Mouse (Mus musculus): ENCODE results near the gene Npnt.

Npnt gene

GRCm38 (mm10) chr3:132942778-132943177 is 7.3 kb downstream of the Npnt start:
- in situ Hi-C loops (cut with MboI; ENCODE audit: low pct_unique_long_range_greater_than_20kb in 1 of 2, low sequenced_read_pairs in 2 of 2, unreplicated experiment in 1 of 2): no loop called here

DNA sequence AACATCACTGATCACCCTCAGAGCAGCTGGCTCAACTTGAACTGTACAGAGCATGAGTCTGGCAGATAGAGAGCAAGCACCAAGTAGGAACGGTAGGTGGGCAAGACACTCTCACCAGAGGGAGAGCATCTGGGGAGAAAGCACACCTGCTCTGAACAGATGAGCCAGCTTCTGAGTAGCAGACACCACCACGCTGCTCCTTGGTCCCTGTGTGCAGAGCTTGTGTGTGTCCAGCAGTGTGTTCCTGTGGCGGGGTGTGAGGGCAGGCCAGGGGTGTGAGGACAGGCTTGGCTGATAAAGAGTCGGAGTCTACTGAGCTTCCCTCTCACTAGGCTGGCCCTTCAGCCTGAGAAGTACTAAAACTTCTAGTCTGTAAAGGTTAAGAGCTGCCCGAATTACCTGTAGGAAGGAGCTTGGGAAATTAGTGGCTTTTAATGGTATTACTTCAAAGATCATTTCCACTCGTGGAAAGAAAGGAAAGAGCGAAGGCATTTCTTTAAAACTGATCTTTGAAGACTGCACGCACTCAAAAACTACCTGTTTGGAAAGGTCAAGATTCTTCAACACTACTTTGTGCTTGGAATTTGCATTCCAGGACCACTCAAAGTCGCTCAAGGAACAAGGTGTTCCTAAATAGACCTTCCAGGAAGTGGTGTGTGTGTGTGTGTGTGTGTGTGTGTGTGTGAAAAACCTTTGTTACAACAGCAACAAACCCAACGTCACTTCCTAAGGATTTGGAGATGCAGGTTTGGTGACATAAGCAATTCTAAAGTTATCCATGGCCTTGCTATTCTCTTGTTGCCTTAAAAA is 9.7 kb downstream of the Npnt start:
- in situ Hi-C loops (cut with MboI; ENCODE audit: low pct_unique_long_range_greater_than_20kb in 1 of 2, low sequenced_read_pairs in 2 of 2, unreplicated experiment in 1 of 2): no loop called here

GRCm38 (mm10) chr3:132939006-132939405 is 11.1 kb downstream of the Npnt start:
- in situ Hi-C loops (cut with MboI; ENCODE audit: low pct_unique_long_range_greater_than_20kb in 1 of 2, low sequenced_read_pairs in 2 of 2, unreplicated experiment in 1 of 2): no loop called here

GRCm38 (mm10) chr3:132934649-132935048 is 15.4 kb downstream of the Npnt start:
- in situ Hi-C loops (cut with MboI; ENCODE audit: low pct_unique_long_range_greater_than_20kb in 1 of 2, low sequenced_read_pairs in 2 of 2, unreplicated experiment in 1 of 2): no loop called here

GRCm38 (mm10) chr3:132931526-132931925 is 18.6 kb downstream of the Npnt start:
- in situ Hi-C loops (cut with MboI; ENCODE audit: low pct_unique_long_range_greater_than_20kb in 1 of 2, low sequenced_read_pairs in 2 of 2, unreplicated experiment in 1 of 2): no loop called here

- in situ Hi-C loops (cut with MboI; ENCODE audit: low pct_unique_long_range_greater_than_20kb in 1 of 2, low sequenced_read_pairs in 2 of 2, unreplicated experiment in 1 of 2): no loop called here
These were observed 20.2 kb downstream of the Npnt start for GRCm38 (mm10) chr3:132929866-132930265.

DNA sequence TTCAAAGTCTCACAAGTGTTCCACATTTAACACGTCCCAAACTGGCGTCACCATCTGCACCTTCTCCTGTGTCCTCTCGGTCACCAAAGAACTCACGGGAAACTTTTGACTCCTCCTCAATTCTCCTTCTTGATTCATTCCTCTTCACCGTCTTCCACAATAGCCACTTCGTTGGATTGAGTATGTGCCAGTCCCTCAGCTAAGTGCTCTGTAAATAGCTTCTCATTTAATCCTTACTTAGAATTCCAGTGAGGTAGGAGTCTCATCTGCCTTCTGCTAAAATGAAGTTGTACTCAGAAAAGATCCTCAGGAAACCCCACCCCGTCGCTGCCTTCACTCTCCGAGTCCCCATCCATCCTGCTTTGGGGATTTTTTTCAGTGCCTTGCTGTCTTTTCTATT is 21.9 kb downstream of the Npnt start:
- in situ Hi-C loops (cut with MboI; ENCODE audit: low pct_unique_long_range_greater_than_20kb in 1 of 2, low sequenced_read_pairs in 2 of 2, unreplicated experiment in 1 of 2): no loop called here

GRCm38 (mm10) chr3:132919798-132920197 is 30.3 kb downstream of the Npnt start:
- in situ Hi-C loops (cut with MboI; ENCODE audit: low pct_unique_long_range_greater_than_20kb in 1 of 2, low sequenced_read_pairs in 2 of 2, unreplicated experiment in 1 of 2): no loop called here

- in situ Hi-C loops (cut with MboI; ENCODE audit: low pct_unique_long_range_greater_than_20kb in 1 of 2, low sequenced_read_pairs in 2 of 2, unreplicated experiment in 1 of 2): no loop called here
These were observed 30.9 kb downstream of the Npnt start for GRCm38 (mm10) chr3:132919240-132919639.

DNA sequence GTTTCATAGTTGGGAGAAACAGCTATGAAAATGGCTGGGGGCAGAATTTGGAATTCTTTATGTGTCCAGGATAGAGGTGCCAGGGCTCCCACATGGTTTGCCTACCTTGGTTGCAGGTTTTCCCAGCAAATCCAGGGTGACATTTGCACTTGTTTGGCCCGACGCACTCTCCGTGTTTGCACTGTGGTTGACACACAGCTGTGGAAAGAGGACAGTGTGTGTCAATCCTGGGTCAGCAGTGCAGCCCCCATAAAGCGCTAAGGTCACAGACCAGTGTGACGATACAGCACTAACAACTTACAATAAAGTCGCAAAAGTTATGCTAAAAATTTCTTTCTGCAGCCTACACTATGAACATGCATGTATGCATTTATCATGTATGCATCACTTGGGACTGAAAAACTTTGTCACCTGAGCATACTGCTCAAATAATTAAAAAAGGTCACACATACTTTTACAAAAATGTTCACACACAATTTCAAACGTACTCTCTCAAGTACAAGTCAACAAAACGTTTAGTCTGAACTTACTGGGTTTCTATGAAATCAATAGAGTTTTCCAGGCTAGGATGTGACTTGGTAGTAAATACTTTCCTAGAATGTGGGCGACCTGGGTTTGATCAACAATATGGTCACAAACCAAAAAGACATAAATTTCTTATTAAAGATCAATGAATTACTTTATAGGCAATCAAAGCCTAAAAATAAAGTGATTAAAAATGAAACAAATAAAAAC is 32.6 kb downstream of the Npnt start:
- in situ Hi-C loops (cut with MboI; ENCODE audit: low pct_unique_long_range_greater_than_20kb in 1 of 2, low sequenced_read_pairs in 2 of 2, unreplicated experiment in 1 of 2): no loop called here

DNA sequence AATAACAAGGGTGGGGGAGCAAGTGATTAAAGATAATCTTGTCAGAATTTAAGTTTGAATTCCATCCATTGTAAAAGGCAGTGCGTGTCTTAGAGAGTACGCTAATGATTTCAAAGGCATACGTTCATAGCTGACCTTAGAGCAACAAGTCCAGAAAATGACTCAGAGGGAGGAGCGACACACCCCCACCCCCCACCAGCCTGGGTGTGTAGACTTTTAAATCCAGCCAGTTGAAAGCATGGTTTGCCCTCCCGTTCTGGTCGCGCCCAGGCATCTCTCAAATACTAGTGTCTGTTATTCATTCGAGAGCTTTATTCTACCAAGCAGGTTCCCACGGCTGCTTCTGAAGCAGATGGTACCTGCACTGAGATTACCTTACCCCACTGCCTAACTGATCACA is 34.4 kb downstream of the Npnt start:
- in situ Hi-C loops (cut with MboI; ENCODE audit: low pct_unique_long_range_greater_than_20kb in 1 of 2, low sequenced_read_pairs in 2 of 2, unreplicated experiment in 1 of 2): no loop called here

DNA sequence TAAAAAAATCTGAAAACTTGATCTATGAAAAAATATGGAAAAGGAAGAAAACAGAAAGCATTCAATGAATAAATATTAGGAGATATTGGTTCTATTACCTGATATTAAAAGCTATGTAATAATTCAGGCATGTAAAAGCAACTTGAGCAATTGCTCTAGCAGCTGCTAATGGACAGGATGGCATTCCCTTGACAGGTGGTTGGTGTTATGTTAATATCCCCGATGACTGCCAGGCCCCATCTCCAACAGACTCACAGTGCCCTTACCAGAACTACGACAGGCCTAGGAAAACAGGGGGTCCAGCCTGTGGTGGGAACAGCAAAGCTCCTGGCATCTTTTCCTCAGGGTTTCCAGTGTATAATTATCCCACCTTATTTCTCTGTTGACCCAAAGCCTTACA is 37.7 kb downstream of the Npnt start:
- in situ Hi-C loops (cut with MboI; ENCODE audit: low pct_unique_long_range_greater_than_20kb in 1 of 2, low sequenced_read_pairs in 2 of 2, unreplicated experiment in 1 of 2): no loop called here

DNA sequence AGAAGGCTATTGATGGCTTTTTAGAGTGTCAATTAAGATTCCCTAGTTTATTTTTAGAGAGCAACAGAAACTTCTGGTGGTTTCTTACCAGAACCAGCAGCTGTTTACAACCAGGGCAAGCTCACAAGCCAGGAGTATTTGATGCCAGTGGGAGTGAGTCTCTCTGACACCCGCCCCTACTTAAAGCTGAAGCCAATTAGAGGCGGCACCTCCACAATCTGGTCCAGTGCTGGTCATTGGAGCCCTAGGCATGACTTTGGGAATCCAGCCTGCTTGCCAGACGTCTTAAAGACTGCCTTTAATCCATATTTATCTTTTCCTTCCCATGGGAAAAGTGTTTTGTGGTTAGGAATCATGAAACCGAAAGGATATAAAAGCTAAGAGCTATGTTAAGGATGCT is 38.4 kb downstream of the Npnt start:
- in situ Hi-C loops (cut with MboI; ENCODE audit: low pct_unique_long_range_greater_than_20kb in 1 of 2, low sequenced_read_pairs in 2 of 2, unreplicated experiment in 1 of 2): no loop called here

- in situ Hi-C loops (cut with MboI; ENCODE audit: low pct_unique_long_range_greater_than_20kb in 1 of 2, low sequenced_read_pairs in 2 of 2, unreplicated experiment in 1 of 2): no loop called here
These were observed 39.4 kb downstream of the Npnt start for GRCm38 (mm10) chr3:132910727-132911126.

- in situ Hi-C loops (cut with MboI; ENCODE audit: low pct_unique_long_range_greater_than_20kb in 1 of 2, low sequenced_read_pairs in 2 of 2, unreplicated experiment in 1 of 2): no loop called here
These were observed 40.4 kb downstream of the Npnt start for GRCm38 (mm10) chr3:132909736-132910135.

- in situ Hi-C loops (cut with MboI; ENCODE audit: low pct_unique_long_range_greater_than_20kb in 1 of 2, low sequenced_read_pairs in 2 of 2, unreplicated experiment in 1 of 2): no loop called here
These were observed 42.4 kb downstream of the Npnt start for GRCm38 (mm10) chr3:132907506-132908203.

- in situ Hi-C loops (cut with MboI; ENCODE audit: low pct_unique_long_range_greater_than_20kb in 1 of 2, low sequenced_read_pairs in 2 of 2, unreplicated experiment in 1 of 2): no loop called here
These were observed 44.7 kb downstream of the Npnt start for GRCm38 (mm10) chr3:132905224-132905930.

- in situ Hi-C loops (cut with MboI; ENCODE audit: low pct_unique_long_range_greater_than_20kb in 1 of 2, low sequenced_read_pairs in 2 of 2, unreplicated experiment in 1 of 2): no loop called here
These were observed 46.7 kb downstream of the Npnt start for GRCm38 (mm10) chr3:132903386-132903785.

GRCm38 (mm10) chr3:132902921-132903320 is 47.2 kb downstream of the Npnt start:
- in situ Hi-C loops (cut with MboI; ENCODE audit: low pct_unique_long_range_greater_than_20kb in 1 of 2, low sequenced_read_pairs in 2 of 2, unreplicated experiment in 1 of 2): no loop called here

Data from mouse embryonic stem cell (cell line).